Mouse (Mus musculus) right cerebral cortex, adult 2 months (tissue): ENCODE measurements around the gene Agrn.

Experiments used
- DNase-seq, 2 experiments: peaks; one replicate each; pipeline ENCODE4 v3.0.0; 2021 to 2022; ENCODE audit warnings: low spot score in 2 of 2

Agrn gene

GRCm38 (mm10) chr4:156197131-156197828 is at the start of gene Agrn:
TSS of gene Agrn (minus strand) at chr4:156197488.
- peak in 1 of 2 experiments; percentile 15 for DNase-seq

- no peak for DNase-seq
Measured at GRCm38 (mm10) chr4:156236651-156237447, 39.6 kb upstream of the Agrn start.

GRCm38 (mm10) chr4:156235808-156236533 is 38.7 kb upstream of the Agrn start, which contains the start of gene Noc2l:
TSS of gene Noc2l (plus strand) at chr4:156236010.
- DNase-seq, result peak; percentile 87

GRCm38 (mm10) chr4:156235360-156235770 is 38.1 kb upstream of the Agrn start:
- DNase-seq, result no peak

- peak; percentile 59 to 75 for DNase-seq
Measured at GRCm38 (mm10) chr4:156234701-156235213, 37.5 kb upstream of the Agrn start, which contains the start of gene Plekhn1. TSS of gene Plekhn1 (minus strand) at chr4:156234857.

GRCm38 (mm10) chr4:156234021-156234501 is 36.8 kb upstream of the Agrn start:
- no peak for DNase-seq

GRCm38 (mm10) chr4:156228393-156229024 is 31.2 kb upstream of the Agrn start:
- DNase-seq, result peak; percentile 57 to 68

GRCm38 (mm10) chr4:156227752-156228392 is 30.6 kb upstream of the Agrn start:
- DNase-seq, result no peak

GRCm38 (mm10) chr4:156224276-156224675 is 27.0 kb upstream of the Agrn start:
- DNase-seq, result no peak

GRCm38 (mm10) chr4:156219936-156220335 is 22.6 kb upstream of the Agrn start:
- DNase-seq, result no peak

GRCm38 (mm10) chr4:156217838-156218237 is 20.6 kb upstream of the Agrn start:
- no peak for DNase-seq

GRCm38 (mm10) chr4:156217022-156217669 is 19.9 kb upstream of the Agrn start:
- DNase-seq, result no peak

- no peak for DNase-seq
Measured at GRCm38 (mm10) chr4:156216196-156216595, 18.9 kb upstream of the Agrn start.

GRCm38 (mm10) chr4:156215649-156216048 is 18.4 kb upstream of the Agrn start, which contains the start of gene Perm1:
TSS of gene Perm1 (plus strand) at chr4:156215868.
- no peak for DNase-seq

- no peak for DNase-seq
Measured at GRCm38 (mm10) chr4:156213134-156213533, 15.8 kb upstream of the Agrn start.

GRCm38 (mm10) chr4:156209963-156210635 is 12.8 kb upstream of the Agrn start:
- DNase-seq, result no peak

- no peak for DNase-seq
Measured at GRCm38 (mm10) chr4:156208872-156209271, 11.6 kb upstream of the Agrn start.

- DNase-seq, result no peak
Measured at GRCm38 (mm10) chr4:156203413-156204131, 6.3 kb upstream of the Agrn start.

- peak; percentile 53 to 62 for DNase-seq
Measured at GRCm38 (mm10) chr4:156203001-156203412, 5.7 kb upstream of the Agrn start, which contains the start of gene AW011738. TSS of gene AW011738 (plus strand) at chr4:156203304.
